Mouse (Mus musculus) embryonic facial prominence, embryonic 11.5 days (tissue): ENCODE results near the gene Ccnk. TPM values are rescaled to one million over a fixed set of nuclear protein-coding genes. Genes with fewer than 3 reads are reported as not detected.

Source experiments
- ATAC-seq: fragments of 200-750 bp; cut with Nextera tagmentation; replicated peaks from 2 replicates; pipeline ENCODE4 v1.8.0; 2017; ENCODE audit warnings: low read depth; ENCODE audit not compliant: insufficient number of reproducible peaks, low FRiP score, low TSS enrichment
- DNase-seq: peaks from one replicate; pipeline ENCODE4 v3.0.0-alpha.2; 2015; ENCODE audit warnings: low spot score
- H3K27ac ChIP-seq: fragments of 300-500 bp; sonication (generic); replicated peaks from 2 replicates; pipeline ENCODE4 v1.5.1; 2014; ENCODE audit warnings: mild to moderate bottlenecking, low read depth, low read length, control low read depth
- H3K27me3 ChIP-seq: fragments of 300-500 bp; sonication (generic); 2 replicates; pipeline ENCODE4 v1.6.1; 2014; ENCODE audit warnings: mild to moderate bottlenecking, low read length, moderate library complexity, mixed read lengths; ENCODE audit not compliant: control insufficient read depth, insufficient read depth
- H3K36me3 ChIP-seq: fragments of 300-500 bp; sonication (generic); replicated peaks from 2 replicates; pipeline ENCODE4 v1.6.1; 2014; ENCODE audit warnings: low read depth, mild to moderate bottlenecking, low read length, moderate library complexity, mixed read lengths; ENCODE audit not compliant: control insufficient read depth, insufficient read depth
- H3K4me1 ChIP-seq: fragments of 300-500 bp; sonication (generic); 2 replicates; pipeline ENCODE4 v1.6.1; 2014; ENCODE audit warnings: low read length, mixed read lengths; ENCODE audit not compliant: control insufficient read depth, insufficient read depth
- H3K4me2 ChIP-seq: fragments of 300-500 bp; sonication (generic); 2 replicates; pipeline ENCODE4 v1.6.1; 2014; ENCODE audit warnings: low read depth, mild to moderate bottlenecking, control low read depth, low read length, moderate library complexity
- H3K4me3 ChIP-seq: fragments of 300-500 bp; sonication (generic); 2 replicates; pipeline ENCODE4 v1.5.1; 2014; ENCODE audit warnings: low read depth, low read length, control low read depth
- H3K9ac ChIP-seq: fragments of 300-500 bp; sonication (generic); replicated peaks from 2 replicates; pipeline ENCODE4 v1.6.1; 2014; ENCODE audit warnings: mild to moderate bottlenecking, control low read depth, low read length
- H3K9me3 ChIP-seq: fragments of 300-500 bp; sonication (generic); replicated peaks from 2 replicates; pipeline ENCODE4 v1.6.1; 2016; ENCODE audit warnings: mild to moderate bottlenecking, low read length, inconsistent platforms, mixed read lengths; ENCODE audit not compliant: control insufficient read depth
- WGBS: fragments of 180-500 bp; shearing (Covaris S2); extraction: QIAGEN DNeasy Blood & Tissue Kit; methylation state at CpG from one replicate; pipeline ENCODE4 v1.1.7; 2014; 5-methylcytosine and 5-hydroxymethylcytosine counted together
- polyA plus RNA-seq: library from polyadenylated mRNA; unstranded; fragments of >200 nt; fragmentation: Nextera tagmentation; extraction: Ambion mirVana; gene quantifications from 2 replicates; pipeline ENCODE4 v1.2.1, GENCODE M21; 2014

Gene Ccnk
- polyA plus RNA-seq, 1 experiment from 2014 or later = 8.3 TPM

DNA sequence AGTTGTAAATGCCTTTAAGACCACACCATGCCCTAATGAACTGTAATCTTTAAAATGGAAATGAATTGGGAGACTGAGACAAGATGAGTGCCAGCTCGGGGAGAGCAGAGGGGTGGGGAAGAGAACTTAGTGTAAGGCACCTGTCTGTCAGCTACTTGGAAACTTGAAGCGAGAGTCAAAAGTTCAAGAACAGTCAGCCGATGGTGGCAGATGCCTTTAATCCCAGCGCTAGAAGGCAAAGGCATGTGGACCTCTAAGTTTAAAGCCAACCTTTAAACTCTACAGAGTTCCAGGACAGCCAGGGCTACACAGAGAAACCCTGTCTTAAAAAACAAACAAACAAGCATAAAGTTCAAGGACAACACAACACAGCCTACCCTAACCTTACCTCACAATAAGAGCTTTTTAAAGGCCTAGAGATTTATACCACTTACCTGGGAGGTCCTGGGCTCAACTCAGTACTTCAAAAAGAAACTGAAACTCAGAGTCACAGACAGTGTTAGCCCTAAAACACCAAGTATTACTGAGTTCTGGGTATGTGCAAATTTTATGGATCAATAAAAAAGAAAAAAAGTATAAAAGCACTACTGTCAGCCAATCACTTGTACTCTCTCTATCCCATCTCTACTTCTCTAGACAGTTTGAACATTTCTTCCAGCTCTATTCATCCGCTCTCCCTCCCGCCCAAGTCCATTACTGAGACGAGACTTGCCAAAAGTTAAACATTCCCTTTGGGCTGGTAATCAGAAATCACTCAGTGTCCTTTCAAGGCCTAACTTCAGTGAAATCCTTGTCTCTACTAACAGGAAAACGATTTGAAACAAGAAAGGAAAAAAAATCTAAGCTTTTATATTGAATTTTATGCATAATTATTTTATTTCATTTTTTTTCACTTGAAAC is 4.5 kb upstream of the Ccnk start:
- no peaks in the 10 kb centered on the region for H3K9me3 ChIP-seq
- H3K4me3 ChIP-seq = no peak overlapping the region
- H3K27ac ChIP-seq = no peak overlapping the region
- no peaks in the 10 kb centered on the region for H3K27me3 ChIP-seq
- no peak for DNase-seq
- no peak overlapping the region for H3K4me2 ChIP-seq
- WGBS = 77% methylated on average over 8 of the region's 8 CpGs
- no peaks in the 10 kb centered on the region for H3K36me3 ChIP-seq
- no peak overlapping the region for H3K9ac ChIP-seq
- no peak for ATAC-seq
- no peaks in the 10 kb centered on the region; the same call in 1 of the 2 replicates for H3K4me1 ChIP-seq

DNA sequence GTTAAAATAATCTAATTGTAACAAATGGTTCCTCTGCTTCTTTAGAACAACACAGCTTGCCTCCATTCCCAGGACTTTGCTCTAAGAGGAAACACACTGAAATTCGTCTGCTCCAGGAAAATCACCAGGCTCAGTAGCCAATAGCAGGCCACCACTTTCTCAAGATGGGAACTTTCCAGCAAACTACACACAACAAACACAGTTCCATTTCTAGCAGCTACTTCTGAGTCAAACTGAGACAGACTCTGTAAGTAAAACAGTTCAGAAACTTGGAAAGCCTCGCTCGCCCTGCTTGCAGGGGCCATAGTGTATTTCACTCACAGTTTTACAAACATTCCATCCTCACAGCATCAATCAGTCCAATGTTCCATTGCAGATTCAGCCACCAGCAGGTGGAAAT is 3.0 kb upstream of the Ccnk start:
- Histone ChIP-seq H3K27me3 (no peaks in the 10 kb centered on the region), H3K4me2 (no peak overlapping the region), H3K9ac (no peak overlapping the region), H3K9me3 (no peaks in the 10 kb centered on the region), H3K4me1 (no peaks in the 10 kb centered on the region; the same call in 1 of the 2 replicates), H3K4me3 (no peak overlapping the region), H3K27ac (no peak overlapping the region), H3K36me3 (no peaks in the 10 kb centered on the region)
- WGBS = 73% methylated on average over 3 of the region's 3 CpGs
- ATAC-seq (no peak), DNase-seq (no peak)

DNA sequence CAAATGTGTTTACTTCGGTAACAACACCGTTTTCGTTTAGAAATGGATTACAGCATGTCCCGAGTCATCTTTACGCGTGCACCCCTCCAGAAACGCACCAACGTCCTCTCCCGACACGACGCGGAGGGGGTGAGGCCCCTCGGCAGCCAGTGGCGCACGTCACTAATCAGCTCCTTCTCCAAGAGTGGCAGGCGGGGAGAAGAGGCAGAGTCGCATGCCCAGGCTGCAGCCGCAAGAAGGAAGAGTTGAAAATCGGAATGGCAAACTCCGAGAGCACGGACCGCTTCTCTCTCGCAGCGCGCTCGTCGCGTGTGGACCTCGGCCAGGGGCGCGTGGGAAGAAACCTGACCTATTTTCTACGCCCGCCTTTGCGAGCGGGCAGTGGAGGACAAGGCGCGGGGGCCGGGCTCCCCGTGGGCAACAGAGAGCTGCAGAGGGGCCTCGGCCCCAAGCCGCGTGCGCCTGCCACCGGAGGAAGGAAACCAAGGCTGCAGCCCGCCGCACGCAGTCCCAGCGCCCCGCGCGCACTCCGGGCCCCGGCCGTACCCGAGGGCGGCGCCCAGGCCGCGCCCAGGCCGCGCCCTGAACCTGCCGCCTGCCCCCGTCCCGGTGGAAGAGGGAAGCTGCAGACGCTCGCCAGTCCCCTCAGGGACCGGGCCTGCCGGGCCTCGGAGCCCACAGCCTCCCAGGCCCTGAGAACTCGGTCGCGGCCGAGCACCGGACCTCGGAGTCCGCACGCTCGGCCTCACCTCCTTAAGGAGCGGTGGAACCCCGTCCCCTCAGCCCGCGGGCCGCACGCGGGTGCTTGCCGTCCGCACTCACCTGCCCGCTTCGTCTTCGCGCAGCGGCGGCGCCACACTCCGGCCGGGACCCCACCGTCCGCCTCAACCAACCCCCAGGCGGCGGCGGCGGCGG is 791 bp upstream of the Ccnk start:
- no peaks in the 10 kb centered on the region; the same call in 1 of the 2 replicates for H3K4me1 ChIP-seq
- DNase-seq (peak; percentile 57), ATAC-seq (no peak; the same call in none of the 2 replicates)
- peak overlapping the region; percentile 77 for H3K27ac ChIP-seq
- H3K4me3 ChIP-seq = peak overlapping the region; percentile 99
- no peaks in the 10 kb centered on the region for H3K27me3 ChIP-seq
- under 1% methylated on average over 92 of the region's 103 CpGs for WGBS
- no peaks in the 10 kb centered on the region for H3K9me3 ChIP-seq
- H3K9ac ChIP-seq = peak overlapping the region; percentile 94
- peak overlapping the region; percentile 85 for H3K4me2 ChIP-seq
- no peaks in the 10 kb centered on the region for H3K36me3 ChIP-seq

DNA sequence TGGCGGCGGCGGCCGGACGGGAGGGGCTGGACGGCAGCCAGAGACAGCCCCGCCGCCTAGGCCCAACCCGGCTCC is 296 bp upstream of the Ccnk start, which contains the start of gene Setd3:
Setd3 (minus strand) TSS at position 69 of the 75 bp plus-strand sequence.
- DNase-seq = no peak
- ATAC-seq = no peak
- H3K9me3 ChIP-seq = no peaks in the 10 kb centered on the region
- peak within 1 kb of the TSS; percentile 94 for H3K9ac ChIP-seq
- H3K27ac ChIP-seq = peak within 1 kb of the TSS; percentile 77
- no peaks in the 10 kb centered on the region for H3K36me3 ChIP-seq
- no CpG with 5 or more reads among the region's 9 CpGs for WGBS
- H3K4me3 ChIP-seq = peak within 1 kb of the TSS; percentile 99
- H3K27me3 ChIP-seq = no peaks in the 10 kb centered on the region
- H3K4me2 ChIP-seq = peak within 1 kb of the TSS; percentile 85
- no peaks in the 10 kb centered on the region; the same call in 1 of the 2 replicates for H3K4me1 ChIP-seq

DNA sequence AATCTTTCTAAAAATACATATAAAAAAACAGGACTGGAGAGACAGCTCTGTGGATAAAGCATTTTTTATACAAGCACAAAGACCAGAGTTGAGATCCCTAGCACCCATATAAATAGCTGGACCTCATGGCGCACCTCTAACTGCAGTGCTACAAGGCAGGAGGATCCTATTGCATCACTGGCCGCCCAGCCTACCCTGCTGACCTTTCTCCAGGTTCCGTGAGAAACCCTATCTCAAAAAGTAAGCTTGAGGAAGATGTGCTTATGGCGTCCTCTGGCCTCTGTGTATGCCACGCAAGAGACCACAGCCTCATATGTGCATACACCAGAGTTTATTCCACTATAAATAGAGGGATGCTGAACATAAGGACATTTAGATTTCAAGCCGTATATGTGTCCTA is 2.3 kb downstream of the Ccnk start:
- no peak overlapping the region for H3K4me3 ChIP-seq
- no peaks in the 10 kb centered on the region for H3K27me3 ChIP-seq
- H3K9ac ChIP-seq = no peak overlapping the region
- no peak for ATAC-seq
- H3K9me3 ChIP-seq = no peaks in the 10 kb centered on the region
- WGBS = 85% methylated on average over 6 of the region's 6 CpGs
- no peak overlapping the region for H3K27ac ChIP-seq
- no peak for DNase-seq
- H3K36me3 ChIP-seq = no peaks in the 10 kb centered on the region
- no peak overlapping the region for H3K4me2 ChIP-seq
- no peaks in the 10 kb centered on the region; the same call in 1 of the 2 replicates for H3K4me1 ChIP-seq

DNA sequence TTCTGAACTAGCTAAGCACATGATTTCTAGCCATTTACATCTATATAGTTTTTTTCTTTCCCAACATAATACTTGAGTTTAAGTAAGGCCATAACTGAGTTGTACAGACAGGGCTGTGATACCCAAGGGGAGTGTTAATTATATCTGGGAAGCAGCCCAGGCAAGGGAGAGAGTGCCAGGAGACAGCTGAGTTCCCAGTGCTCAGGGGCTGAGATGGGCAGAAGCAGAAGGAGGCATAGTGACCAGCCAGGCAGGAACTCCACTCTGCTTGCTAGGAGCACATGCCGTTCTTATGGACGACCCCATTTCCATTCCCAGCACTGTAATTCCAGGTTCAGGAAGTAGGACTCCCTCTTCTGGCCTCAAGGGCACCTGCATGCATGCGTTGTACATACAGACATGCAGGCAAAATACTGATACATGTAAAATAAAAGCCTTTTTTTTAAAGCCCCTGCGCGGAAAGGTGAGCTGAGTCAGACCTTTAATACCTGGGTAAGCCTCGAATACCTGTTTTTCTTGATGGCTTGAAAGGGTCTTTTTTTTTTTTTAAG is 8.2 kb downstream of the Ccnk start:
- Histone ChIP-seq H3K4me2 (no peak overlapping the region), H3K27ac (no peak overlapping the region), H3K9me3 (no peaks in the 10 kb centered on the region), H3K9ac (no peak overlapping the region), H3K36me3 (peaks cover 8% of the 10 kb centered on the region), H3K4me1 (no peaks in the 10 kb centered on the region), H3K4me3 (no peak overlapping the region), H3K27me3 (no peaks in the 10 kb centered on the region)
- no peak for ATAC-seq
- DNase-seq = no peak
- WGBS = 94% methylated on average over 6 of the region's 6 CpGs

DNA sequence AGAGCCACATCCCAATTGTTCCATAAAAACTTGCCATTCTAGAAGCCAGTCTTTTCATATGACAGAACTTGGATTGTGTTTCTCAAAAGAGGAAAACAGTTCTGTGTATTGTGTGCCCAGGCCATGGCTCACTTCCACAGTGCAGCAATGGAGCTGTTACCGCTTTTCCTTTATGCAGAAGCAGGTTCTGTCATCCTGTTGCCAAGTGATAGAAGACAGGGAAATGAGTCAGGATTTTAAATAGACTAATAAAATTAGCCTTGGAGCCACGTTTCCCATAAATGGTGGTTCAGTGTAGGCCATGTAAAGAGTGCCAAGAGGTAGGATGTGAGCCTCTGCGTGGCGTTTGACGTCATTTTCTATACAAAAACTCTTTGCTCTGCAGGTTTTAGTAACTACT is 14.5 kb downstream of the Ccnk start:
- no peak overlapping the region for H3K27ac ChIP-seq
- 95% methylated on average over 5 of the region's 5 CpGs for WGBS
- peaks cover 19% of the 10 kb centered on the region for H3K36me3 ChIP-seq
- ATAC-seq = no peak
- no peaks in the 10 kb centered on the region for H3K27me3 ChIP-seq
- no peak overlapping the region for H3K4me2 ChIP-seq
- no peaks in the 10 kb centered on the region for H3K9me3 ChIP-seq
- no peak overlapping the region for H3K9ac ChIP-seq
- no peak overlapping the region for H3K4me3 ChIP-seq
- DNase-seq = no peak
- no peaks in the 10 kb centered on the region for H3K4me1 ChIP-seq

DNA sequence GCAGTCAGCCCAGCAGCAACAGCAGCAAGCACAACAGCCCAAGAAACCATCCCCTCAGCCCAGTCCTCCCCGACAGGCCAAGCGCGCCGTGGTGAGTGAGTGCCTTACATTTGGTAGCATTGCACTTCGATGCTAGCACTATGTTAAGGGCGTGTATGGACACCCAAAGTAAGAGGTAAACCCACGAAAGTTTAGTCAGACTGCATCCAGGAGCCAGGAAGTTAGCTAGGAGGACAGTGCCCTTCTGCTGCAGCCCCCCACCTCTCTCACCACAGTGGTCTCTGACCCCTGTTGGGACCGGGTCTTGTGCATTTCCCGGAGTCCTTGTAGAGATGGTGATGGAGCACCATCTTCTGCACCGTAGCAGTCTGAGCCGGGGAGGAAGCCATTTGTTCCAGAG is 16.4 kb downstream of the Ccnk start:
- Histone ChIP-seq H3K9ac (no peak overlapping the region), H3K36me3 (peaks cover 20% of the 10 kb centered on the region), H3K27me3 (no peaks in the 10 kb centered on the region), H3K4me2 (no peak overlapping the region), H3K4me1 (no peaks in the 10 kb centered on the region), H3K27ac (no peak overlapping the region), H3K9me3 (no peaks in the 10 kb centered on the region), H3K4me3 (no peak overlapping the region)
- DNase-seq (no peak), ATAC-seq (no peak)
- WGBS = 94% methylated on average over 11 of the region's 11 CpGs
